Mouse (Mus musculus) megakaryocyte, embryonic 14.5 days (primary cell): ENCODE measurements around the gene Hist1h2ae. TPM values are rescaled to one million over a fixed set of nuclear protein-coding genes. Genes with fewer than 3 reads are reported as not detected.
"Not testable (repeated sequence)": the region's sequence is repeated elsewhere in the genome, so short reads cannot be mapped to it uniquely, and the experiment has no call there.

Experiments used
- H3K27me3 ChIP-seq: replicated peaks from 2 replicates; pipeline ENCODE3; 2012; ENCODE audit warnings: inconsistent platforms
- H3K36me3 ChIP-seq: replicated peaks from 2 replicates; pipeline ENCODE3; 2012; ENCODE audit warnings: low read length, inconsistent platforms, mixed read lengths
- H3K4me1 ChIP-seq: 2 replicates; pipeline ENCODE4 v1.6.1; 2012; ENCODE audit warnings: inconsistent platforms
- H3K4me3 ChIP-seq: replicated peaks from 2 replicates; pipeline ENCODE3; 2012; ENCODE audit warnings: moderate library complexity, mild to moderate bottlenecking, inconsistent platforms
- H3K9me3 ChIP-seq: 2 replicates; pipeline ENCODE4 v1.6.1; 2012; ENCODE audit warnings: inconsistent platforms
- FLI1 ChIP-seq: IDR thresholded peaks from 2 replicates; pipeline ENCODE4 v1.6.1; 2012; ENCODE audit warnings: low read length, inconsistent platforms, mixed read lengths
- GATA1 ChIP-seq: IDR thresholded peaks from 3 replicates; pipeline ENCODE4 v1.6.1; 2012; ENCODE audit warnings: mixed read lengths, low read length, inconsistent platforms, borderline replicate concordance
- polyA plus RNA-seq: library from polyadenylated mRNA; stranded (reverse); fragments of >175 nt; gene quantifications from 2 replicates; pipeline ENCODE4 v1.2.3, GENCODE M21; 2012; ENCODE audit warnings: low replicate concordance; ENCODE audit not compliant: insufficient read depth

Gene Hist1h2ae
- polyA plus RNA-seq, 1 experiment = 13.6 TPM

DNA sequence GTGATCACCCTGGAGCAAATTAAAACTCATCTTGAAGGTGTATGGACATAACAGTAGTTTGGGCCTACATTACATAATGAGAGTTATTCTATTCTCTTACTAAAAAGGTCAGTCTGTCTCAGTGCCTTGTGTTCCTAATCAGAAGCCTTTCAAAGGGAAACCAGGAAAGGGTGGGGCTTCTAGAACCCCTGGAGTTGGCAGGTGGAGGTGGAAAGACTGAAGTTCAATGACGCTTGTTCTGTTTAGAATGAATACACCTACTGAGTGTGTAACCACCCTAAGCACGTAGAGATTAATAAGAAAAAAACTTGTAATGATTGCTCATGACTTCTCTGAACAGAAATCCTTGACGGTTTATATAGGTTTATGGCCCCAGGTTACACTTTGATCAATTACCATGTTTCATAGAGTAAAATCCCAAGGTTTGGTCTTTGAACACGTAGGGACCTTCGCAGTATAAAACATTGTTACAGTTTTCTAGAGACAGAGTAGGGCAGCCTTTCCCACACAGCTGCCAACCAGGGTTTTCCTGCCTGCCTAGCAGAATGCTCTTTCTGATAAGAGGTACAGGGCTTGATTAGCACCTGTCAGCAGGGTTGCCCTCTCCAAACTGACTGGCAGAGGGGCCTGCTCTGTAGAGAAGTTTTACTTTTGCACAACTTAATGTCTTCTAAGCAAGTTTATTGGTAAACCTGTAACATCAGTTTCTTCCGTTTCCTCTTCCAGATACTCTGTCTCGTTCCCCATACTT lies 24.8 kb upstream of the Hist1h2ae start:
- Histone ChIP-seq H3K4me1 (peaks cover 74% of the 10 kb centered on the region), H3K36me3 (no peaks in the 10 kb centered on the region), H3K4me3 (no peak overlapping the region), H3K27me3 (no peaks in the 10 kb centered on the region), H3K9me3 (no peaks in the 10 kb centered on the region)
- TF ChIP-seq FLI1 = no peak
- no peak for TF ChIP-seq GATA1

- Histone ChIP-seq H3K9me3 (no peaks in the 10 kb centered on the region), H3K36me3 (no peaks in the 10 kb centered on the region), H3K4me3 (no peak overlapping the region), H3K27me3 (no peaks in the 10 kb centered on the region), H3K4me1 (peaks cover 79% of the 10 kb centered on the region)
- TF ChIP-seq FLI1 (no peak), GATA1 (no peak)
Measured at GRCm38 (mm10) chr13:23595185-23595584, 24.2 kb upstream of the Hist1h2ae start.

GRCm38 (mm10) chr13:23593051-23593770 lies 22.2 kb upstream of the Hist1h2ae start:
- no peaks in the 10 kb centered on the region for H3K36me3 ChIP-seq
- H3K27me3 ChIP-seq = no peaks in the 10 kb centered on the region
- H3K9me3 ChIP-seq = no peaks in the 10 kb centered on the region
- H3K4me1 ChIP-seq = peaks cover 91% of the 10 kb centered on the region
- peak overlapping the region; percentile 46 for H3K4me3 ChIP-seq
- TF ChIP-seq FLI1 (no peak), GATA1 (no peak; the same call in 2 of the 3 replicates)

- no peaks in the 10 kb centered on the region for H3K27me3 ChIP-seq
- TF ChIP-seq GATA1 = no peak
- TF ChIP-seq FLI1 = no peak
- H3K4me3 ChIP-seq = peak overlapping the region; percentile 14
- H3K4me1 ChIP-seq = peaks cover 90% of the 10 kb centered on the region
- H3K36me3 ChIP-seq = no peaks in the 10 kb centered on the region
- H3K9me3 ChIP-seq = no peaks in the 10 kb centered on the region
Measured at GRCm38 (mm10) chr13:23592614-23593013, 21.6 kb upstream of the Hist1h2ae start.

DNA sequence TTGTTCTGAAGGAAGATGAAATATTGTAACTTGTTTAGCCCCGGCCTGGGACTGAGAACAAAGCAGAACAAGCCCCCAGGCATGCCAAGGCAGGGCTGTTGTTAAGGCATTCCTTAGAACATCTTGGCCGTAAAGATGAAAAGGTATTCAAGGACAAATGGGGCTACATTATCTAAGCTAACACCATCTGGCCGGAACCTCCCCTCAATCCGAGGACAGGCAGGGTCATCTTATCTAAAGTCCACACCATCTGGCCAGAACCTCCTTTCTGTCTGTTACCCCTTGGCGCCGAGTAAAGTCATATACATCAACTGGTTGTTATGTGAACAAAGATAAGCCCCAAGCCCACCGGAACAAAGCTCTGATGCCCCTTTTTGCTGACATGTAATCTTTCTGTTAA lies 20.9 kb upstream of the Hist1h2ae start:
- H3K9me3 ChIP-seq, H3K36me3 ChIP-seq, H3K27me3 ChIP-seq, H3K4me3 ChIP-seq: not testable (repeated sequence)
- H3K4me1 ChIP-seq = peaks cover 87% of the 10 kb centered on the region

DNA sequence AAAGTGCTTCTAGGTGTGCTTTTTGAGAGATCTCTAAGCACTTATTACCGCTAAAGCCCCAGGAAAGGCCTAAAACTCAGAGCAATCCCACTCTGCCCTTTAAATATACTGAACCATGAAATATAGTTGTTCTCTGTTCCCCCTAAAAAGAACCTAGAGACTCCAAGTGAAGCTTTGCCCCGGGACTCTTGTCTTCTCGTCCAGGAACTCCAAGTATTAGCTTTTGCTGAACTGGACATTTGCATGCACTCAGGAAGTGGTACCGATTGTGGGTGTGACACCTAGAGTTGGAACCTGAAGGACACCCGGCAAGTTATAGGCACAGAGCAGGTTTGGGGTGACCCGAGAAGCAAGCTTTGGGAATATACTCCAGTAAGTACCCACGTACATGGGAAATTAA lies 20.2 kb upstream of the Hist1h2ae start:
- Histone ChIP-seq H3K27me3 (no peaks in the 10 kb centered on the region), H3K9me3 (no peaks in the 10 kb centered on the region), H3K36me3 (no peaks in the 10 kb centered on the region), H3K4me3 (no peak overlapping the region), H3K4me1 (peaks cover 86% of the 10 kb centered on the region)
- TF ChIP-seq FLI1 (no peak), GATA1 (no peak)

- Histone ChIP-seq H3K36me3 (no peaks in the 10 kb centered on the region), H3K9me3 (no peaks in the 10 kb centered on the region), H3K27me3 (no peaks in the 10 kb centered on the region), H3K4me1 (peaks cover 68% of the 10 kb centered on the region), H3K4me3 (peak overlapping the region; percentile 90)
- no peak for TF ChIP-seq GATA1
- TF ChIP-seq FLI1 = no peak
Measured at GRCm38 (mm10) chr13:23586940-23587225, 15.9 kb upstream of the Hist1h2ae start.

- H3K9me3 ChIP-seq = no peaks in the 10 kb centered on the region
- peak overlapping the region; percentile 90 for H3K4me3 ChIP-seq
- H3K36me3 ChIP-seq = no peaks in the 10 kb centered on the region
- peaks cover 68% of the 10 kb centered on the region for H3K4me1 ChIP-seq
- TF ChIP-seq GATA1 (no peak), FLI1 (no peak)
- no peaks in the 10 kb centered on the region for H3K27me3 ChIP-seq
Measured at GRCm38 (mm10) chr13:23586099-23586939, 15.3 kb upstream of the Hist1h2ae start.

GRCm38 (mm10) chr13:23585442-23586098 lies 14.6 kb upstream of the Hist1h2ae start:
- not testable (repeated sequence) for H3K27me3 ChIP-seq, H3K9me3 ChIP-seq, H3K36me3 ChIP-seq
- peaks cover 70% of the 10 kb centered on the region for H3K4me1 ChIP-seq
- H3K4me3 ChIP-seq = peak overlapping the region; percentile 93

- TF ChIP-seq GATA1 (no peak), FLI1 (0 out of 2 replicates have a peak, but pooled peaks have one; percentile 28)
- Histone ChIP-seq H3K4me1 (peaks cover 70% of the 10 kb centered on the region), H3K9me3 (no peaks in the 10 kb centered on the region), H3K36me3 (no peaks in the 10 kb centered on the region), H3K27me3 (no peaks in the 10 kb centered on the region), H3K4me3 (peak overlapping the region; percentile 93)
Measured at GRCm38 (mm10) chr13:23585029-23585441, 14.0 kb upstream of the Hist1h2ae start.
